Mouse (Mus musculus) kidney, postnatal 25 days (tissue): ENCODE measurements around the gene Gm28710.

Source experiments
- DNase-seq, 2 experiments: peaks; one replicate each; pipeline ENCODE4 v3.0.0; 2021; ENCODE audit warnings: mixed read lengths in 2 of 2

The Gm28710 gene

GRCm38 (mm10) chr5:16791243-16791860 lies at the start of gene Gm28710:
Gm28710 (plus strand) TSS chr5:16791810.
- no peak for DNase-seq

- no peak for DNase-seq
Observed at GRCm38 (mm10) chr5:16777176-16777575, 14.4 kb upstream of the Gm28710 start.

GRCm38 (mm10) chr5:16778610-16779172 lies 12.9 kb upstream of the Gm28710 start:
- no peak for DNase-seq

- no peak for DNase-seq
Observed at GRCm38 (mm10) chr5:16785627-16786026, 6.0 kb upstream of the Gm28710 start.

- DNase-seq = no peak
Observed at GRCm38 (mm10) chr5:16794972-16795371, 3.4 kb downstream of the Gm28710 start.

GRCm38 (mm10) chr5:16802726-16803125 lies 11.1 kb downstream of the Gm28710 start:
- DNase-seq = no peak

GRCm38 (mm10) chr5:16838991-16839390 lies 47.4 kb downstream of the Gm28710 start:
- DNase-seq = no peak

GRCm38 (mm10) chr5:16869309-16869915 lies 77.8 kb downstream of the Gm28710 start:
- peak in 1 of 2 experiments; percentile 61 for DNase-seq

- peak in 1 of 2 experiments; percentile 10 for DNase-seq
Observed at GRCm38 (mm10) chr5:16894161-16894560, 102.6 kb downstream of the Gm28710 start.

GRCm38 (mm10) chr5:16919791-16920190 lies 128.2 kb downstream of the Gm28710 start:
- DNase-seq = peak in 1 of 2 experiments; percentile 33

GRCm38 (mm10) chr5:16922473-16922872 lies 130.9 kb downstream of the Gm28710 start:
- DNase-seq = no peak
